Mouse (Mus musculus) layer of hippocampus, adult 18-20 months (tissue): ENCODE measurements around the gene Ugt1a7c. TPM values are rescaled to one million over a fixed set of nuclear protein-coding genes. Genes with fewer than 3 reads are reported as not detected.

Source experiments
- DNase-seq, 2 experiments: peaks; one replicate each; pipeline ENCODE4 v3.0.0; 2022; ENCODE audit warnings: low spot score in 2 of 2
- total RNA-seq, 2 experiments: library from RNA; stranded (reverse); gene quantifications; 2 replicates each; pipeline ENCODE4 v1.2.3; 2021

Gene Ugt1a7c
- total RNA-seq, 2 experiments from 2014 or later, result 0.20 to 1.4 TPM

DNA sequence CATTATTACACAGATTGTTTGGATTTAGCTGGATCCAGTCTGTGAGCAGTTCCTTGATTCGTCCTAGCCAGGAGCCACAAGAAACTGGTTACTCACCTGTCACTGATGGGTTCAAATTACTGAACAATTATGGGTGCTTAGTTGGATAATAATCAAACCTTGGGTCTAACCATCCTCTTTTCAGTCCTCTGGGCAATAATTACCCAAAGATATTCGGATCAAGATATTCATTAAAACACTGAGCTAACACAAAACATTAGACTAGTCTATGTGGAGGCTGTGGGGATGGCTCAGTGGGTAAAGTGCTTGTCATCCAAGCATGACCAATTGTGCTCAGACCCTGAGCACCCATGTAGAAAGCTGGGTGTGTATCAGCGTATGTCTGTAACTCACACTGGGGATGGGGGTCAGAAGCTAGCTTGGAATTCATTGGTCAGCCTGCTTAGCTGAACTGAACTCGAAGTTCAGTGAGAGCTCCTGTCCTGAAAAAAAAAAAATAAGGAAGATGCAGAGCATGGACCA, 141.1 kb downstream of the Ugt1a7c start:
- no peak for DNase-seq

DNA sequence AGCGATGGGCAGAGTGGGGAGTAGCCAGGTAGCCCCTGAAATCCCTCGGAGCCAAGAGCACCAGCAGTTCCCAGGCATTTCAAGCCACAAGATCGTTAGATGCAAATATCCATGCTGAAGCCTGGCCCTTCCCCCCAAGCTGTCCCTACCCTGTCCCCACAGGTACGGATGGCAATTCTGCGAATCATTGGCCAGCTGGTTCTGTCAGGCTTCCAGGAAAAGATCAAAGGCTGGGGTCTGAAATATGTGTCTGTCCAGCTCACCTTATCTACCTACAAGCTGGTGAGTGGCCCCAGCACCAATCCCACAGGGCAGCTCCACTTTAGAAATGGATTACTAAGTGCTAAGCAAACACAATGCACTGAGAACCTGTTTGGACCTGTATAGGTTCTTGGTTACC, 142.4 kb downstream of the Ugt1a7c start:
- no peak for DNase-seq

DNA sequence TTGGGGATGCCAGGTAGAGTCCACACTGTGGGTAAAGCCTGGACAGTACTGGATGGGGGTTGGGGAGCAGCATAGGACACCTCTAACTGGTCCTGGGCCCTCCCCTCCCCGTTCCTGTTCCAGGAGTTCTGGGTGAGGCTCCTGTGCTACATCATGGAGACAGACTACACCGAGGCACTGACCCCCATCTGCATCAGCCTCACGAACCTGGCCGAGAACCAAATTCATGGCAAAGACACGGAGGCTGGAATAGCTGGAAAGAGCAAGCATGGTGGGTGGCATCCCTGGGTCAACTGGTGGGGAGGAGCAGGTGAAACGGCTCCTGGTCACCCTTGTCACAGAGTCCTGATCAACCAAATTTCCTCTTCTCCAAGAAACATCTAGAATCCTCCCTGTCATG, 143.9 kb downstream of the Ugt1a7c start:
- no peak for DNase-seq

GRCm38 (mm10) chr1:88240072-88240471, 145.2 kb downstream of the Ugt1a7c start:
- no peak for DNase-seq

- DNase-seq, result no peak
These were observed 145.7 kb downstream of the Ugt1a7c start for GRCm38 (mm10) chr1:88240579-88240978.

GRCm38 (mm10) chr1:88243861-88244260, 149.0 kb downstream of the Ugt1a7c start:
- DNase-seq, result no peak

DNA sequence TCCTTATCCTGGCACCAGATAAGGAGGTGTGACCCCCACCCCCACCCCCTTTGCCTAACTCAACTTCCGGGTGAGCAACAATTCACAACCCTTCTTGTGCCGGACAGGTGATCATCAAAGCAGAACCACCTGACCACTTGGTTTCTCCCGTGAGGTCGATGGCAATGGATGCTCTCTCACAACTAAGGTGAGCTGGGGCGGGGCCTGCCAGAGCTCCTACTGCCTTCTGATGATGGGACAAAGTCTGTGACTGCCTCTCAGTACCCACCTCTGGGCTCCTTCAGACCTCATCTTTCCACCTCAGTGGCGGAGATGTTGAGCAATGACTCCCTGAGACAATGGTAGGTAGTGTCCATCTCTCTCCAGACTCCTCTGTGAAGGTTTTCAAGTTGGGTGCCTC, 151.0 kb downstream of the Ugt1a7c start:
- DNase-seq, result no peak

GRCm38 (mm10) chr1:88246386-88246785, 151.5 kb downstream of the Ugt1a7c start:
- DNase-seq, result no peak

DNA sequence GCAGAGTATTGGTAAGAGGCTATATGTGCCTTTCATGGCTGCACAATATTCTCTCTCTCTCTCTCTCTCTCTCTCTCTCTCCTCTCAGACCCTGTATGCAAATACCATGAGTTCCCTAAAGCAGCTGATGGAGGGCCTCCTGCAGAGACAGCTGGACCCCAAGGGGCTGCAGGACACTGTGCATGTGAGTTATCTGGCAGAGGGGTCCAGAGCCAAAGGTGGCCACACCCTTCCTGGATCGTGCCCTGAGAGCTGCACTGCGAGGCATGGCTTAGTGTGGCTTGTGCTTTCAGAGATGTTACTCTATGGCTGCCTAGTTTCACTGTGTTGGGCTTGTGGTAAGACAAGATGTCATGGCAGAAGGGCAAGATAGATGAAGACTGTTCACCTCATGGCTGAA, 152.8 kb downstream of the Ugt1a7c start:
- no peak for DNase-seq

DNA sequence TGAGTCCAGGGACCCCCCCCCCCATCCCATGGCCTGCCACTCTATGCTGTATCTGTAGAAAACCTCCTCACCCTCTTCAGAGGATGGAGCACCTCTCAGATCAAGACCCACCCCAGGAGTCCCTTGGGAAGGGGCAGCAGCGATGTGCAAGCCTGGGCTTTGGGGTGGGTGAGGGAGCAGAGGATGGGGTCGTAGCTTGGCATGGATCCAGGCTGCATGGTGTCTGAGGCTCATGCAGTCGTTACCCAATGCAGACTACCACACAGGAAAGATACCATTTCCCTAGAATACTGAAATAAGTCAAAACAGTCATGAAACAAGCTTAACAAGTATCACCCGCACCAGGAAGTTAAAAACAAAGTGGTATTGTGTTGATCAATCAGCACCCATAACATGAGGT, 153.8 kb downstream of the Ugt1a7c start:
- no peak for DNase-seq

DNA sequence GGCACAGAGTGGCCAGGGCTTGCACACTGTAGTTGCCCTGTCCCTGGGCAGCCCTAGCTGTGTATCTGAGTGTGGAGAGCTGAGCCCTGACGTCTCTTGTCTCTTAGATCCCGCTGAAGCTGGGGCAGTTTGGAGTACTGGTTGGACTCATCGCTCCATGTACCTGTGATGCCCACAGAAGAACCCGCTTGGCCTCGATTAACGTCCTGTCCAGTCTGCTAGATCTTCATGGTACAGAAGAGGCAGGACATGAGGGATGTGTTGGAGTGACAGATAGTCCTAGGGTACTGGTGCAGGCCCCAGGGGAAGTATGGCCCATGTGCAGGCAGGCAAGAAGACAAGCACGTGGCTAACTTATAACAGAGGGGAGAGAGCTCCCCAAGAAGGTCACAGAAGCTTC, 154.7 kb downstream of the Ugt1a7c start:
- DNase-seq, result no peak

GRCm38 (mm10) chr1:88250023-88250422, 155.2 kb downstream of the Ugt1a7c start:
- DNase-seq, result no peak

DNA sequence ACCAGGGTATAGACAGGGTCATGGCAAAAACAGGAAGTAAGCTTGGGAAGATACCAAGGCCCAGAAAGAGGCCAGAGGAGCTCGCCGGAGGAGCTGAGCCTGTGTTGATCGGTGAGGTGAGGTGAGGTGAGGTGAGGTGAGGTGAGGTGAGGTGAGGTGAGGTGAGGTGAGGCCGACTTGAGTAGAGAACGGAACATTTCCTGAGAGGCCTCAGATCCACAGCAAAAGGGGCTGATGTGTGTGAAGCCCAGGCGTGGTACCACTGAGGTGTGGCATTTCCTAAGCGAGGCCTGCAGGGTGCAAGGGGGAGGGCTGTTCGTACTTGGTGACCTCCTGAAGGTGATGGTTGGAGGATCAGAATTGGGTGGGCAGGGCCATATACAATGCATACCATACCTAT, 158.2 kb downstream of the Ugt1a7c start:
- DNase-seq, result no peak

- no peak for DNase-seq
These were observed 158.7 kb downstream of the Ugt1a7c start for GRCm38 (mm10) chr1:88253540-88253939.

DNA sequence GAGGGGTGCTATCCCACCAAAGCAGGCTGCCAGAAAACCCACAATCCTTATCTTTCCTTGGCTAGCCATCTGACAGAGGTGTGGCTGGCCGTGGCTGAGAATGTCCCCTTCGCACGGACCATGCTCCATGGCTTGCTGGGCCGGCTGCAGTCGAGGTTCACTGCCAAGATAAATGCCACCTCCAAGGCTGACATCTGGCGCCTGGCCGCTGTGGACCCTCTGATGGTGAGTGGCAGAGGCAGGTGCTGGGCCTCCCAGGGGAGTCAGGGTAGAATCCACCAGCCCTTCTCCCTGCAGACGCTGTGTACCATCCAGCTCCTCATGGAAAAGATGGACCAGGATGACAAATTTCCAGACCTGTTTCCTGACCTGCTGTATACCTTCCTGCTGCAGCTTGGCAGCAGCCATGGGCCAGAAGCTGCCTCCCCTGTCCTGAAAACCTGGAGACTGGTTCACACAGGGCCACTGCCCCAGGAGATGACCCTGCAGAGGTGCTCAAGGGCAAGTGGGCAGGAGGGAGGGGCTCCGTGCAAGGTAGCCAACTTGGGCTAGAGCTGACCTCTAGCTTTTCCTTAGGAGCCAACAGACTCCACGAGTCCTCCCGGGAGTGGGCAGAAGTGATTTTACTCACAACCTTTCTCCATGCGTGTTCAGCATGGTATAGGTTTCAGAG, 160.1 kb downstream of the Ugt1a7c start:
- DNase-seq, result no peak

GRCm38 (mm10) chr1:88255466-88255857, 160.6 kb downstream of the Ugt1a7c start:
- no peak for DNase-seq

DNA sequence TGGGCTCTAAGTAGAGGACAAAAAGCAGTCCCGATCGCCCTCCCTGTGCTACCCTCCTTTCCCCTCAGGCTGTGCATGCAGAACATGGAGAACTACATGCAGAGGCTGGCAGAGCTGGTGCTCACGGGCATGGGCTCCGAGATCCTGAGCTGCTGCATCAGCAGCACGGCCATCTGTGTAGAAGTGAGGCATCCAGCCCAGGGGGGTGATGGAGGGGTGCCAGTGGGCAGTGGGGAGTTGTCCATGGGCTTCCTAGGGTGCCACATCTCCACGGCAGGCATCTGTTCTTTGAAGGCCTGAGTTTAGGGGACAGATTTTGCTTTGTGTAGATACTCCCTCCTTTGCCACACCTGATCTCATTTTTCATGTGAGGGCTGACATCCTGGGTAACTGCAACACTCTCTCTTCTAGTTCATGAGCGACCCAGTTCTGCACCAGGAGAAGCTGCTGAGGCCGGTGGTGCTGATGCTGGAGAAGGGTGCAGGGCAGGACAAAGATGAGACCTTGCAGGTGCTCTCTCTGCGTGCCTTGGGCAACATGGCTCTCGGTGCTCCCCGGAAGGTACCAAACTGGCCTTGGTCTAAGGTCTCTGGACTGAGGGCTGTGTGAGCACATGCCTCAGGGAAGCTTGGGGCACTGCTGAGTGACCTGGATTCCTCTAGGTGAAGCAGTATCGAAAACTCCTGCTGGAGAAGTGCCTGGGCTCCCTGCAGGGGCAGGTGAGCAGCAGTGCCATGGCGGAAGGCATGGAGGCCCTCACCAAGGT, 161.3 kb downstream of the Ugt1a7c start:
- no peak for DNase-seq

- DNase-seq, result no peak
These were observed 162.2 kb downstream of the Ugt1a7c start for GRCm38 (mm10) chr1:88256886-88257663.

- no peak for DNase-seq
These were observed 162.8 kb downstream of the Ugt1a7c start for GRCm38 (mm10) chr1:88257681-88258080.

GRCm38 (mm10) chr1:88258361-88258760, 163.5 kb downstream of the Ugt1a7c start:
- no peak for DNase-seq

- DNase-seq, result no peak
These were observed 164.2 kb downstream of the Ugt1a7c start for GRCm38 (mm10) chr1:88258881-88259642.
